Mouse (Mus musculus) erythroblast, embryonic 14.5 days (primary cell): ENCODE measurements around the gene Cfb. TPM values are rescaled to one million over a fixed set of nuclear protein-coding genes. Genes with fewer than 3 reads are reported as not detected.
A peak's percentile ranks its signal among the peaks of the same experiment; 100 is the strongest.

ENCODE experiments used
- H3K27me3 ChIP-seq: 2 replicates; pipeline ENCODE4 v1.6.1; 2012; ENCODE audit warnings: inconsistent platforms; ENCODE audit not compliant: control insufficient read depth
- H3K36me3 ChIP-seq: 2 replicates; pipeline ENCODE4 v1.6.1; 2012; ENCODE audit warnings: mild to moderate bottlenecking, inconsistent platforms; ENCODE audit not compliant: control insufficient read depth
- H3K4me1 ChIP-seq: 2 replicates; pipeline ENCODE4 v1.6.1; 2012; ENCODE audit warnings: inconsistent platforms; ENCODE audit not compliant: control insufficient read depth
- H3K4me3 ChIP-seq: replicated peaks from 2 replicates; pipeline ENCODE3; 2012; ENCODE audit warnings: moderate library complexity, mild to moderate bottlenecking, inconsistent platforms
- H3K9me3 ChIP-seq: 2 replicates; pipeline ENCODE4 v1.6.1; 2012; ENCODE audit warnings: low read length, inconsistent platforms, mixed read lengths; ENCODE audit not compliant: control insufficient read depth
- GATA1 ChIP-seq: IDR thresholded peaks from 2 replicates; pipeline ENCODE4 v1.6.1; 2012; ENCODE audit warnings: low read length, inconsistent platforms, mixed read lengths
- TAL1 ChIP-seq: IDR thresholded peaks from 3 replicates; pipeline ENCODE4 v1.6.1; 2012; ENCODE audit warnings: low read length, inconsistent platforms, mixed read lengths
- polyA plus RNA-seq: library from polyadenylated mRNA; stranded (reverse); fragments of >175 nt; gene quantifications from 2 replicates; pipeline ENCODE4 v1.2.3, GENCODE M21; 2012

The Cfb gene
- polyA plus RNA-seq, 1 experiment = 0.11 TPM

- no peak overlapping the region for H3K4me3 ChIP-seq
- H3K36me3 ChIP-seq = no peaks in the 10 kb centered on the region
- H3K27me3 ChIP-seq = peaks cover 1% of the 10 kb centered on the region; the same call in 1 of the 2 replicates
- no peak for TF ChIP-seq TAL1
- TF ChIP-seq GATA1 = no peak
- no peaks in the 10 kb centered on the region for H3K9me3 ChIP-seq
- H3K4me1 ChIP-seq = peaks cover 38% of the 10 kb centered on the region
Observed at GRCm38 (mm10) chr17:34890074-34890743, 27.9 kb upstream of the Cfb start.

DNA sequence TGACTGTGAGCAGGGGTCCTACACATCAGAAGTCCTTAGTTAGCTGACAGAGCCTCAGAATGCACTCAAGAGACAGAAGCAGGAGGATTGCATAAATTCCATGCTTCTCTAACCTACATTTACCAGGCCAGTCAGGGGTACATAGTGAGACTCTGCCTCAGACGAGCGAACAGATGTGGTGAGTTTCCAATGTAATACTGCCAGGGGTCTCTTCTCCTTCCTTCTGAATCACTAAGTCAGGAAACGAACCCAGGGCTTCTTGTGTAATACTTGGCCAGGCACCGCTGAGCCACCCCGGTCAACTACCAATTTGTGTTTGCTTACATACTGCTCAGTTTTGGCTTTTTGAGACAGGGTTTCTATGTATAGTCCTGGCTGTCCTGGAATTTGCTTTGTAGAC lies 25.6 kb upstream of the Cfb start:
- Histone ChIP-seq H3K27me3 (no peaks in the 10 kb centered on the region), H3K9me3 (no peaks in the 10 kb centered on the region), H3K4me3 (no peak overlapping the region), H3K36me3 (no peaks in the 10 kb centered on the region), H3K4me1 (peaks cover 34% of the 10 kb centered on the region)
- TF ChIP-seq TAL1 (no peak), GATA1 (no peak)

- Histone ChIP-seq H3K36me3 (no peaks in the 10 kb centered on the region), H3K4me1 (peaks cover 32% of the 10 kb centered on the region), H3K27me3 (no peaks in the 10 kb centered on the region), H3K9me3 (no peaks in the 10 kb centered on the region), H3K4me3 (no peak overlapping the region)
- TF ChIP-seq TAL1 = no peak
- no peak for TF ChIP-seq GATA1
Observed at GRCm38 (mm10) chr17:34885615-34886014, 23.3 kb upstream of the Cfb start.

DNA sequence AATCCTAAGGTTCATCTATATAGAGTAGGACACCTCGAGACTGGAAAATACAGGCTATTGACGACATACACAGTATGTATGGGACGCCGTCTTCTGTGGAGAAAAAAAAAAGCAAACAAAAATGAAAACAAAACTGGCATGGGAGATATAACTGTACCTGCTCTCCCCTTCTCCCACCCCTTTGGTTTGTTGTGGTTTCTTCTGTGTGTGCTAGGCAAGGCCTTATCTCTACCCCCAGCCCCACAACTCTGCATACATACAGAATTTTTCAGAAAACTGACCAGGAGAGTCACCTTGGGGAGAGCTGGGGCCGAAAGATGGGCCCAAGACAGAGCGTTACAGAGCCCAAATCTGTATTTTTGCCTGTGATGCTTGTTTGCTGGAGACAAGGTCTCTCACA lies 22.4 kb upstream of the Cfb start:
- Histone ChIP-seq H3K36me3 (no peaks in the 10 kb centered on the region), H3K27me3 (no peaks in the 10 kb centered on the region), H3K4me1 (peaks cover 30% of the 10 kb centered on the region), H3K4me3 (no peak overlapping the region), H3K9me3 (no peaks in the 10 kb centered on the region)
- TF ChIP-seq TAL1 = no peak
- no peak for TF ChIP-seq GATA1

GRCm38 (mm10) chr17:34883332-34883731 lies 21.0 kb upstream of the Cfb start:
- H3K4me3 ChIP-seq = no peak overlapping the region

GRCm38 (mm10) chr17:34881683-34882310 lies 19.5 kb upstream of the Cfb start, which contains the start of gene Gm20547:
TSS of gene Gm20547 (minus strand) at chr17:34882042.
- Histone ChIP-seq H3K9me3 (no peaks in the 10 kb centered on the region), H3K4me1 (peaks cover 30% of the 10 kb centered on the region), H3K27me3 (no peaks in the 10 kb centered on the region), H3K36me3 (no peaks in the 10 kb centered on the region), H3K4me3 (peak within 1 kb of the TSS; percentile 41)
- TF ChIP-seq GATA1 = no peak
- no peak for TF ChIP-seq TAL1

More at GRCm38 (mm10) chr17:34883332-34883731, 21.0 kb upstream of the Cfb start:
- TF ChIP-seq TAL1 = no peak
- TF ChIP-seq GATA1 = no peak
- no peaks in the 10 kb centered on the region for H3K27me3 ChIP-seq
- no peaks in the 10 kb centered on the region for H3K36me3 ChIP-seq
- no peaks in the 10 kb centered on the region for H3K9me3 ChIP-seq
- peaks cover 30% of the 10 kb centered on the region for H3K4me1 ChIP-seq

GRCm38 (mm10) chr17:34881166-34881565 lies 18.8 kb upstream of the Cfb start:
- Histone ChIP-seq H3K36me3 (no peaks in the 10 kb centered on the region), H3K27me3 (no peaks in the 10 kb centered on the region), H3K9me3 (no peaks in the 10 kb centered on the region), H3K4me3 (peak overlapping the region; percentile 41), H3K4me1 (peaks cover 28% of the 10 kb centered on the region)
- TF ChIP-seq GATA1 (no peak), TAL1 (no peak)

- Histone ChIP-seq H3K4me1 (peaks cover 20% of the 10 kb centered on the region), H3K9me3 (no peaks in the 10 kb centered on the region), H3K27me3 (no peaks in the 10 kb centered on the region), H3K4me3 (no peak within 1 kb of the TSS), H3K36me3 (no peaks in the 10 kb centered on the region)
- TF ChIP-seq GATA1 (no peak), TAL1 (no peak)
Observed at GRCm38 (mm10) chr17:34879336-34879879, 17.1 kb upstream of the Cfb start, which contains the start of gene Zbtb12. TSS of gene Zbtb12 (plus strand) at chr17:34879483.

- no peaks in the 10 kb centered on the region; the same call in 1 of the 2 replicates for H3K36me3 ChIP-seq
- no peaks in the 10 kb centered on the region for H3K4me1 ChIP-seq
- no peak overlapping the region for H3K4me3 ChIP-seq
- peaks cover 6% of the 10 kb centered on the region for H3K27me3 ChIP-seq
- H3K9me3 ChIP-seq = peaks cover 3% of the 10 kb centered on the region; the same call in 1 of the 2 replicates
- TF ChIP-seq TAL1 = no peak
- TF ChIP-seq GATA1 = no peak
Observed at GRCm38 (mm10) chr17:34874321-34874720, 12.0 kb upstream of the Cfb start.

DNA sequence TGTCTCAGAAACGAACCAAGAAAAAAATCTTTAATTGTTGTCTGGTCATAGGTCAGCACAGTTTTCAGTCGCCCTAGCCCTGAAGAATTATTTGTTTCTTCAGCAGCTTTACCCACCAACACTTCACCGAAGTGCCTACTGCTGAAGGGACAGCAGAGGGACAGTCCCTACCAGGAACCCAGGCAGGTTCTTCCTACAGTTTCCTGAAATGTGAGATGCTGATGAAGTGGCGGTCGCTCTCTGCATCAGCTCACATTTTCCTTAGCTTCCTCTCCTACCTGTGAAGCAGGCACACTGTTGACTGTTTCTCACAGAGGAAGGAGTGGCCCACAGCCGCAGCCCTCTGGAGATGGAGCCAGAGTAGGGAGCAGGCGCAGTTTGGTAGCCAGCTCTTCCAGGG lies 3.7 kb upstream of the Cfb start:
- Histone ChIP-seq H3K4me1 (no peaks in the 10 kb centered on the region), H3K4me3 (no peak overlapping the region), H3K27me3 (peaks cover 1% of the 10 kb centered on the region; the same call in 1 of the 2 replicates), H3K36me3 (no peaks in the 10 kb centered on the region; the same call in 1 of the 2 replicates), H3K9me3 (peaks cover 2% of the 10 kb centered on the region; the same call in 1 of the 2 replicates)
- TF ChIP-seq TAL1 = no peak
- no peak for TF ChIP-seq GATA1
